Mouse (Mus musculus) right cerebral cortex, adult 18-20 months (tissue): ENCODE measurements at regions not wholly inside any gene's neighbourhood (a gene's known extent, or its start where the extent isn't known, plus 50 kb on each side); places are given as distances from the start of the nearest gene placed in this dataset.

Source experiments
- DNase-seq: peaks from one replicate; pipeline ENCODE4 v3.0.0; 2022; ENCODE audit warnings: mixed read lengths

- DNase-seq: no peak
Measured at GRCm38 (mm10) chr1:177620501-177621099, 109.0 kb upstream of the 1700016C15Rik start.

DNA sequence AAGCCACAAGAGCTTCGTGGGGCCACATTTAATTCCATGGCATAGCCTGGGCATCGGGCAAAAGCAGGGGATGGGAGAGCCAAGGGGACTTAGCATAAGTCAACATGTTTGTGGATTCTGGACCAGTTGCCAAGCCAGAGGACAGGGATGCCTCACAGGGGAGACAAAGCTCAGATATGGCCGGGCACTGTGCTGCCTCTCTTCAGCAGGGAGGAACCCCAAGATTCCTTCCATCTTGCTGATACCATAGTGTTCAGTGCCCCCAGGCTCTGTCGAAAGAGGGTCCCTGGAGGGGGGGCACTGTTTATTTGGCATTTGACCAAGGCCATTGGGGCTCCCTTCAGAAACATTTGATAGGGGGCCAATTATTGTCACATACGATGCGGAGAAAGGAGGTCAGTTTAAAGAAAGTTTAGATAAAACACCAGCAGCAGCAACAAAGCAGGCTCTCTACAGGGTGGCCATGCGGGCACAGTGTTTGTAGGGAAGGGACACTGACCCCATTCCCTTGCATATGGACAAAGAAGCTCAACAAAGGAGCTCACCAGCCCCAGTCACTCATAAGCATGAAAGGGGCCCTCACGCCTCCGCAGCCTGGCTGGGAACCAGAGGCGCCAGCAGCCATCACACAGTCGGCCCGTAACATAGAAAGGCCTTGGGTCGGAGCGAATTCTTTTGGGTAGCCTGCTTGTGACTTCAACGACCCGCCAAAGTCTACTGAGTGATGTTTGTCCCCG, 107.6 kb upstream of the 1700016C15Rik start:
- DNase-seq: no peak

- no peak for DNase-seq
Measured at GRCm38 (mm10) chr1:177623304-177623726, 106.3 kb upstream of the 1700016C15Rik start.

DNA sequence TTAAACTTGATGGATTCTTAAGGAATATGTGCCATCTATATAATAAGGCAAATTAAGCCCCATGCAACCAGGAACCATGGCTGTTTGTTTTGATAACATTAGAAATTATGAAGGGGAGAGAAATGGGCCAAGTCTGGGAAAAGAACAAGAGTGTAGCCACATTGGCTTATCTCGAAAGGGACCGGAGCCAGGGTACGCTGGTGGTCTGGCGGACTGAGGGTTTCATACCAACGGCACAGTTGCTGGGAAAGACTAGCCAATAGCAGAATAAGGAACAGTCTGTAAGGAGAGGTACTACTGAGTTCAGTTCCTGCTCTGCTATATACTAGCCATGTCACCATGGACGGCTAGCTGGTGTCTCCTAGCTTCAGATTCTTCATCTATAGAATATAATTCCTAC, 105.9 kb upstream of the 1700016C15Rik start:
- DNase-seq: no peak

- DNase-seq: no peak
Measured at GRCm38 (mm10) chr1:177627814-177628213, 101.8 kb upstream of the 1700016C15Rik start.

GRCm38 (mm10) chr1:177633966-177634602, 95.5 kb upstream of the 1700016C15Rik start:
- DNase-seq: no peak

DNA sequence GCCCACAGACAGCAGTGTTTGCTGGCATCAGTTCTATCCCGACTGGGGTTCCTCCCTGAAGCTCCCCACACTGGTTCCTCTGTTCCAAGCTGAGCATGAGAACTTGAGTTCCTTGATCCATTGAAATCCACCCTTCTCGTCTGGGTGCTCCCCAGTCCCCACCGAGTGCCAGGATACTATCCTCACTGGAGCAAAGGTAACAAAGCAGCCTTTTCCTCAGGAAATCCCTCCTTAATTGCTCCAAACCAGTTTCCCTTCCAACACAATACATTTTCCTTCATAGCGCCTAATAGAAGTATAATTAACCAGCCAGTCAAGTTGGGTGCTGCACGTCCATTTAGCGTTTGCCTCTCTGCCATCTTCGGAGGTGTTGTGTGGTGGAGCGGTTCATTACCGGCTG, 92.6 kb upstream of the 1700016C15Rik start:
- no peak for DNase-seq

- no peak for DNase-seq
Measured at GRCm38 (mm10) chr1:177638381-177638780, 91.2 kb upstream of the 1700016C15Rik start.

DNA sequence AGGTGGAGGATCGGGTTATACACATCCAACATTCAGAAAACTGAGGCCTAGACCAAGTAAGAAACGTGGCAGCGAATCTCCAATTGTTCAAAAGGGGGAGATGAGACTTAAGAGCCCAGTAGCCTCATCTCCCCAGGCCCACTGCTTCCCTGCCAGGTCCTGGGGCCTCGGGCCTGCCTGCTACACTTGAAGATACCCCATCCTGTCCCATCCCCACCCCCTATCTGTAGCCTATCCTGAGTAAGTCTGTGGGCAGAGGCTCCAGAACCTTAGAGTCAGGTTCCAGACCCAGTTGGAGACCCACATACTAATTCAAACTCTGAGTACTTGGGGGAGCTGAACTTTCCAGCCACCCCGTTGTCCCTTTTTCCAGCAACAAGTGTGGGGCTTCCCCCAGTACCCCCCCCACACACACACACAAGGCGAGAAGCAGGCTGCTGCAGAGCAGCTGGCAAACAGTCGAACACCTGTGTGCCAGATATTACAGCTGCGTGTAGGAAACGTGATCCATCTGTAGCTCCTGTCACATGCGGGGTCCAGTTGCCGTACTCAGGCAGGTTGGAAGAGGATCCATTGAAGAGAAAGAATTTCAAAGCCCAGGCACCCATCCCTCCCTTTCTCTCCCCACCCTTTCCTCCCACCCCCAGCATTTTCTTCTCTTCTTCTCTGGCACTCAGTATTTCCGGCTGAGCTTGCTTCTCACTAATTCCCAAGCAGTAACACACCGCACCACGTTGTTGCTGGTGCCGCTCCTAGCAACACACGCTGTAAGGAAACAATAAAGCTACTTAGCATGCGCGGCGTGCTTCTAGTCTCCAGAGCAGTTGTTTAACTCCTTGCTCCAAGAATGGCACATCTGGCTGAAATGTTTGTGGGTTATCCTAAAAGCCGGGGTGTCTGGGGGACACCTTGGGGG, 89.4 kb upstream of the 1700016C15Rik start:
- DNase-seq: peak; percentile 24

DNA sequence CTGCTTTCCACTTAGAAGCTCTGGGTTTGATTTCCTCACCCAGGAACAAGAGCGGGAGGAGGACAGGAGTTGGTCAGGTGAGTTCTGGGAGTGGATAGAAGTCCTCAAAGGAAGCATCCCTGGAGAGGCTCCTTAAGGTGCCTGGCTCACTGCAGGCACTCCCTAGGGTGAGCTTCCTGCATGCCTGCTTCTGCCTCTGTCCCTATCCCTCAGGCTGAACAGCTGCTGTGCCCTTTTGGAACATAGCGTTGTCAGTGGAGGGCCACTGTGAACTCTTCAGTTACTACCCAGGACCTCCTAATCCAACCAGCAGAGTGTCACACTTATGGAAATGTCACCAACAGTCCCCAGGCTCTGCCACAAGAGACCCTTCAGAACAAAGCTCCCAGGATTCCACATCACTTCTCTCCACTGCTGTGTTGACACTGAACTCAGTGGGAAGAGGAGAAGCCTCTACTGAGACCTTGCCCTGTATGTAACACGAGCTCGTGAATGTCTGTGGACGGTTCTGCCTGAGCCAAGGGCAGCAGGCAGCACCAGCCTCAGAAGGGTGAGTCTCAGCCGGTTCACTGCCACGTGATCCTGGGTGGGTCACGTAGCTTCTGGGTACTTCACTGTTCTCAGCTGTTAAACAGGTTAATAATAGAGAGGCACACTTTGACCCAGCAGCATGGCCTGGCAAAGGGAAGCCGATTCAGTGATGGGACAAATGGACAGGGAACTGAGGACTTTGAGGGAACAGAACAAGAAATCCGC, 86.7 kb upstream of the 1700016C15Rik start:
- DNase-seq: no peak

- no peak for DNase-seq
Measured at GRCm38 (mm10) chr1:177643662-177644061, 86.0 kb upstream of the 1700016C15Rik start.

- no peak for DNase-seq
Measured at GRCm38 (mm10) chr1:177644214-177644613, 85.4 kb upstream of the 1700016C15Rik start.

DNA sequence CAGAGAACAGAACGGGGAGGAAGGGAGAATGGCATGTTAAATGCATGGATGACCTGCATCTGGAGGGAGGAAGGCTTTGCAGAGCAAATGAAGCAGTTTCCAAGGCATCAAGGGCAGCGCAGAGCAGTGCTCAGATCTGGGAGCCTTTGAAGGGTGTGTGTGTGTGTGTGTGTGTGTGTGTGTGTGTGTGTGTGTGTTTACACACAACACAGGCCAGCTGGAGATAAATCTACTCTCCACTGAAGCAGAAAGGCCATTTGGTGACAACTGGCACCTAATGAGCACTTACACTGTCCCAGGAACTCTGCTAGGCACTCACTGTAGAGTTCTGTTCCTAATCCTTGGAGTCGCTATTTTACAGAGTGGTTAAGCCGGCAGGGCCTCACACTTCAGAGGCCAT, 84.3 kb upstream of the 1700016C15Rik start:
- DNase-seq: no peak

DNA sequence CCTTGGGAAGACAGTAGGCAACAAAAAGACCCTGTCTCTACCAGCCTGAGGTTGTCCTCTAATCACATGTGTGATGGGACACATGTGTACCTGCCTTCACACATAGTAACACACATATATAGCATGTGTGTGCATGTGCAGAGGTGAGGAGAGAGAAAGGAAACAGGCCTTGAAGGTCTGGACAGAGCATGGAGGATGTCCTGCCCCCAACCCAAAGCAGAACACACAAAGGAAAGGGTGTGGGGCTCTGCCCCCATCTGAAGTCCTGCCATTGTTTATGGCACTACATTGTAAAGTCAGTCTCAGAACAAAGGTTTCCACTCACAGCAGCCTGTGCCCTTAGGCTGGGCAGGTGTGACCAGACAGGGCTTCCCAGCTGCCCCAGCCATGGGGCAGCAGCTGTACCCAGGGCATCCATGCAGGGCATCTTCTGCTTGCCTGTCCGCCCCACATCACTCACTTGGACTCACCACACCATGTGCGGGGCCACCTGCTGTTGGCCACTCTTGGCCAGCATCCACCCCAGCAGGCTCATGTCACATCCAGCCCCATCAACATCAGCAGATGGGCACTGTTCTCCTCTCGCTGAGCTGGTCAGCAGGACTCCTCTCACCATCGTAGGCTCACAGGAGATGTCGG, 83.6 kb upstream of the 1700016C15Rik start:
- DNase-seq: no peak

DNA sequence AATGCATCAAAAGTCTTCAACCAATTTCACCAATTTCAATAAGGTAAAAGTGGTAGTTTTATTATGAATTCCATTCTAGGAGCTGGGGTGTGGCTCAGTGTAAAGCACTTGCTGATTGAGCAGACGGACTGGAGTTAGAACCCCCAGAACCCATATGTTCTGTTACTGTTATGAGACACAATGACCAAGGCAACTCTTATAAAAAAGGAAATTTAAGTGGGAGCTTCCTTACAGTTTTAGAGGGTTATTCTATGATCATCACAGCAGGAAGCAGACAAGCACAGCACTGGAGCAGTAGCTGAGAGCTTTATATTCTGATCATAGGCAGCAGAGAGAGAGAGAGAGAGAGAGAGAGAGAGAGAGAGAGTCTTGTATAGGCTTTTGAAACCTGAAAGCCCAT, 81.7 kb upstream of the 1700016C15Rik start:
- DNase-seq: no peak

DNA sequence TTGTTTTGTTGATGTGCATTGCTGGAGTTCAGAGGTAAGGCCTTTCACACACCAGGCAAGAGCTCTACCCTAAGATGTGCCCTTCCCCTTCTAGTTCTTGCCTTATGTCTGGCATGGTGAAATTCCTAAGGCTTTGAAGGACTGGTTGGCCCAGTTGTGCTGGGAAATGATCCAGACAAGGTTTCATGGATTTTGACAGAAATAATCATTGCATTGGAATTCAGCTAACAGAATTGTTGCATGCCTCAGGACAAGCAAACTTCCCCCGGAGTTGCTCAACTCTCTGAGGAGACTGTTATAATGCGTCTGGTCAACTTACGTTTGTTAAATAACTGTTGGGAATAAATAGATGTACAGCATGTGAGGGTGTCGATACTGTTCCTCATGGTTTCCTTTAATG, 80.6 kb upstream of the 1700016C15Rik start:
- no peak for DNase-seq

DNA sequence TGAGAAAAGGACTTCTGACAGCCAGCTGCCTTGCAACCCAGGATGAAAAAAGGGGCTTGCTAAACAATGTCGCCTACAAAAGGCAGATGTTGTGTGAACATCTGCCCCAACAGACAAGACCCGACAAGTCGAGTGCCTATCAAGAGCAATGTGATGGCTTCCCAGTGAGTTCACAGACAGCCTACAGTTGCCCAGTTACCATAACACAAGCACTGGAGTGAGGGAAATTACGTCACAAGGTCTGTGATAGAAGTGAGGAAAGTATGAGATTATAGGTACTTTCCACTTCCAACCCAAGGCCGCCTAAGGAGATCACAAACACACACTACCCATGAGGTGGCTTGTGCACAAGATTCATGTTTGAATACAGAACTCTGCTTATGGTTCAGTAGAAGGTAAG, 78.4 kb upstream of the 1700016C15Rik start:
- no peak for DNase-seq

DNA sequence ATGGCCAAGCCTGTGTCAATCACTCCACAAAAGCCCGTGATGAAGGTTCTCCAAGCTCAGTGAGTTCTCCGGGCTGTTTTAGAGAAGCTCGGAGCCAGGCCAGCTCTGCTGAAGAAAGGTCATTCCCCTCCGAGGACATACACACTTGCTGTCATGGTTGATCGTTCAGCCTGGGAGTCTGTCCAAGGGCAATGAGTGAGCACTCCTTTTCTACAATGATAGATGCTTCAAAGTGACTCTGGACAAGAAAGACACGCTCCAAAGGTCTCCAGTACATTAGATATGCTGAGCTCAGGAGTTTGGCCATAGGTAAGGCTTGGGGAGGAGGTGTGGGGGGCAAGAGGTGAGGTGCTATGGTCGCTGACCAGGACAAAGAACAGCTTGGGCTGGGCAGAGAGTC, 66.5 kb upstream of the 1700016C15Rik start:
- DNase-seq: no peak

DNA sequence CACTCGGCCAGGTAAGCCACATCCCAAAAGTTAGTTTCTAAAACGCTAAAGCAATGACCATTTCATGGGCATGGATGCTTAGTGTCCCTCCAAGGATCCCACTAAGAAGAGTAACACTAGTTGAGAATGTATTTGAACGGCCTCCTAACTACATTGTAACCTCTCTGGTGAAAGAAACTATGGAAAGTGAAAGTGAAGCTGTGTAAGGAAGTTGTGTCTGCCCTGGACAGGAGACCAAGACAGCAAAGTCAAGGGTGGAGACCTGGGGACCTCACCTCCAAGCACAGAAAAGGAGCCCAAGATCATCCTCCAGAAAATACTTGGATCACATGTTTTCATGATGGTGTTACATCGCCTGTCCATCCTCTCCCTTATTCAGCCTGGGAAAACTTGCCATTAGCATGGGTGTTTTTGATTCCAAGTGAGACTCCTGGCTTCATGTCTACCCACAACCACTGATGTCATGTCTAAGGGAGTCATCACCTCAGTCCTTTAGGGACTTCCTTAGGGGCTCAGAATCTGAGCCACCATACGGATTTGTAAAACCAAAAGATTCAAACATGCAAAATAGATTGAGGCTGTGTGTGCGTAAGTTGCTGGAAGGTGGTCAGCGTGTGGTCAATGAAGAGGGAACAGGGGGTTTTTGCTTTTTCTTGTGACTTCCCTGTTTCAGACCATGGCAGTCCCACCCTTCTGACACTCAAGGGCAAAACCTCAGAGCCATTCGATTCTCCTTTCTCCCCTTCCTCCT, 62.4 kb upstream of the 1700016C15Rik start:
- DNase-seq: no peak

GRCm38 (mm10) chr1:177670576-177670975, 59.0 kb upstream of the 1700016C15Rik start:
- no peak for DNase-seq

- DNase-seq: no peak
Measured at GRCm38 (mm10) chr1:177676657-177677056, 53.0 kb upstream of the 1700016C15Rik start.
